Mouse (Mus musculus) common myeloid progenitor, adult 5-6 weeks (primary cell): ENCODE measurements at regions not wholly inside any gene's neighbourhood (a gene's known extent, or its start where the extent isn't known, plus 50 kb on each side); places are given as distances from the start of the nearest gene placed in this dataset.

Source experiments
- ATAC-seq: replicated peaks from 2 replicates; pipeline ENCODE4 v1.8.0; 2016; ENCODE audit warnings: low read depth, mild to moderate bottlenecking, moderate TSS enrichment, inconsistent platforms; ENCODE audit not compliant: poor library complexity, severe bottlenecking

DNA sequence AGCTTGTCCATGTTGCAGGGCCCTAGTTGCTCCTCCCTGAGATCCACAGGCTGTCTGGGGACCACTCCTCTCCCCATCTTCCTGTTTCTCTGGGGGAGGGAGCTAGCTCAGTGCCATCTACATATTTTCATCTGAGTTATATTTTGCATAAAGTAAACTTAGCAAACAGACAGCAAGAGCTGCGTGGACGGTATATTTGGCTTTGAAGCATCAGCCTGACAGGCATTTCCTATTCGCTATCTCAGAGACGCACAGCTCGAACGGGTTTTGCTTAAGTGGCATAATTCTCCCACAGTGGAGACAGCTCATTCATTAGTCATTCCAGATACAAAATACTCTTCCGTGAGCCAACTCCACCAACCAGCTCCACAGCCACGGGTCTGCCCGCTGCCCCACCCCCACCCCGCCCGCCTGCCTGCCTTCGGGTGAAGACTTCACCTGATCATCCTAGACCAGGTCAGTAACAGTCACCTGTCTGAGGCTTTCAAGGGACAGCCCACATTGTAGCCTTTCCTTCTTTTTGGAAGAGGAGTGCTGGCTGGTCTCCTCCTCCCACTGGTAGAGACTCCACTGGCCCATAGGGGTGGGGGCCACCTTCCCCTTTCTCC, 64.5 kb upstream of the Vps8 start:
- ATAC-seq, result peak; percentile 46

DNA sequence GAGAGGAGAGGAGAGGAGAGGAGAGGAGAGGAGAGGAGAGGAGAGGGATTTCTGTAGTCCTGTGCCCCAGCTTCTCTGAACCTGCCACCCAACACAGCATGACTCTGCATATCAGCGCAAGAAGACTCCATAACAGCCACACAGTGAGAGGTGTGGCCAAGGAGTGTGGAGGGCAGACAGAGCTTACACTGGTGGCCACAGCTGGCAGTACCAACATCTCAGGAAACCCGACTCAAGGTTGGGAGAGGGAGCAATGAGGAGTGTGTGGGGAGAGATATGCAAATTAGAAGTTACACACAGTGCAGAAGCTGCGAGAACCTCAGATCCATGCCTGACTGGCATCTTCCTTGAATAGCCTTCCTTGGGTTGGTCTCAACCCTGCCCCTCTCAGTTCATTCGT, 63.5 kb upstream of the Vps8 start:
- ATAC-seq, result peak; percentile 92

DNA sequence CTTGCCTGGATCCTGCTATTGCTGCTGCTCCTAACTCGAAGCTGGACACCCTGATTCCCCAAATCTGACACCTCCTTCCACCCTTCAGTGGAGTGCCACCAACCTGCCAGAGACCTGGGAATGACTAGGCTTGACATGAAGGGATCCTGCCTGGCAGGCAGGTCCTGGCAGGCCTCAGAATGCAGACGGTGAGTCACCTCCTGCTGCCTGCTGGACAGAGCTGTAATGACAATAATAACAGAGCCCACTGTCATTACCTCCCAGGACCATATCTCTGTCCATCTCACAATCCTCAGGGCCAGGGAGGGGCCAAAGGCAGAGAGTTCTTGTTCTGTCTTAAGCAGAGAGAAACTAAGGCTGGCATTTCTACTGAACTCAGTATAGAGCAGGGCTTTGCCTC, 61.5 kb upstream of the Vps8 start:
- no peak for ATAC-seq

- no peak for ATAC-seq
Measured at GRCm38 (mm10) chr16:21362663-21363367, 60.1 kb upstream of the Vps8 start.

- 0 out of 2 replicates have a peak, but pooled peaks have one; percentile 24 for ATAC-seq
Measured at GRCm38 (mm10) chr16:21364885-21365284, 58.0 kb upstream of the Vps8 start.

- no peak for ATAC-seq
Measured at GRCm38 (mm10) chr16:21367449-21367848, 55.5 kb upstream of the Vps8 start.

GRCm38 (mm10) chr16:21368821-21369220, 54.1 kb upstream of the Vps8 start:
- no peak for ATAC-seq

- no peak for ATAC-seq
Measured at GRCm38 (mm10) chr16:21369569-21370512, 53.1 kb upstream of the Vps8 start.
